Mouse (Mus musculus) Patski (cell line): Measurements from ENCODE around the gene Usp20. TPM values are rescaled to one million over a fixed set of nuclear protein-coding genes. Genes with fewer than 3 reads are reported as not detected.

Source experiments
- ATAC-seq: fragments of 100-300 bp; one replicate; pipeline ENCODE4 v1.8.0; 2021
- CTCF ChIA-PET: fragments of 350-600 bp; sonication (Branson Sonifier 250); formaldehyde crosslinking; loops from one replicate; lab custom pipeline; 2022; ENCODE audit warnings: inconsistent platforms; lab: Charles Lee
- POLR2A ChIA-PET: fragments of 350-600 bp; sonication (Branson Sonifier 250); formaldehyde crosslinking; loops from one replicate; lab custom pipeline; 2022; ENCODE audit warnings: antibody characterized with exemption, inconsistent platforms; lab: Charles Lee
- DNase-seq: peaks from one replicate; pipeline ENCODE4 v3.0.0-alpha.2; 2011; ENCODE audit warnings: low read depth, low spot score
- H3K27me3 ChIP-seq: fragments of 371-371 bp; one replicate; pipeline ENCODE4 v1.5.1; 2021
- CTCF ChIP-seq: fragments of 100-300 bp; IDR thresholded peaks from one replicate; pipeline ENCODE4 v1.5.1; 2021
- in situ Hi-C: fragments of 300-500 bp; cut with MboI; formaldehyde crosslinking; loops from 3 replicates; pipeline ENCODE4 v1.11.1; 2018; ENCODE audit warnings: low pct_unique_long_range_greater_than_20kb, mixed read lengths
- polyA plus RNA-seq: library from polyadenylated mRNA; unstranded; gene quantifications from one replicate; pipeline ENCODE4 v1.2.3, GENCODE M21; 2021

Gene Usp20
- polyA plus RNA-seq, 1 experiment from 2014 or later: 61.0 TPM

- ChIA-PET POLR2A (no interaction called here), CTCF (no interaction called here)
- ATAC-seq (no peak), DNase-seq (no peak)
- in situ Hi-C loops: no loop called here
- H3K27me3 ChIP-seq: no peaks in the 10 kb centered on the region
- no peak for TF ChIP-seq CTCF
These were observed 54.7 kb downstream of the Usp20 start for GRCm38 (mm10) chr2:31036811-31037210.

- ATAC-seq (no peak), DNase-seq (no peak)
- ChIA-PET CTCF (no interaction called here), POLR2A (no interaction called here)
- in situ Hi-C loops: no loop called here
- no peak for TF ChIP-seq CTCF
- H3K27me3 ChIP-seq: no peaks in the 10 kb centered on the region
These were observed 58.0 kb downstream of the Usp20 start for GRCm38 (mm10) chr2:31040043-31040442.

- POLR2A ChIA-PET: interaction anchor here (1.3 kb wide), 1 partner anchor 101 kb away, joined by 4 read pairs; no protein-coding TSS in a partner anchor
- TF ChIP-seq CTCF: no peak
- H3K27me3 ChIP-seq: no peaks in the 10 kb centered on the region
- in situ Hi-C loops: no loop called here
- DNase-seq (no peak), ATAC-seq (no peak)
- CTCF ChIA-PET: no interaction called here
These were observed 58.4 kb downstream of the Usp20 start for GRCm38 (mm10) chr2:31040487-31040886.

- in situ Hi-C loops: no loop called here
- no peak for DNase-seq
- ATAC-seq: no peak
These were observed 59.3 kb downstream of the Usp20 start for GRCm38 (mm10) chr2:31041386-31041785.

GRCm38 (mm10) chr2:31042881-31043280 is 60.8 kb downstream of the Usp20 start:
- CTCF ChIA-PET: no interaction called here
- TF ChIP-seq CTCF: no peak
- in situ Hi-C loops: no loop called here
- no peaks in the 10 kb centered on the region for H3K27me3 ChIP-seq
- POLR2A ChIA-PET: no interaction called here
- ATAC-seq (no peak), DNase-seq (no peak)

More at GRCm38 (mm10) chr2:31041386-31041785, 59.3 kb downstream of the Usp20 start:
- POLR2A ChIA-PET: interaction anchor here (1.3 kb wide), 1 partner anchor 100 kb away, joined by 4 read pairs; no protein-coding TSS in a partner anchor
- TF ChIP-seq CTCF: no peak
- no peaks in the 10 kb centered on the region for H3K27me3 ChIP-seq
- CTCF ChIA-PET: interaction anchor here (0.7 to 1.7 kb wide), 2 partner anchors 36 to 45 kb away, joined by 3 read pairs; no protein-coding TSS in a partner anchor

- DNase-seq: no peak
- in situ Hi-C loops: no loop called here
- no peak for TF ChIP-seq CTCF
- CTCF ChIA-PET: no interaction called here
- H3K27me3 ChIP-seq: no peaks in the 10 kb centered on the region
- POLR2A ChIA-PET: interaction anchor here (0.8 kb wide), 1 partner anchor 11 kb away, joined by 4 read pairs; no protein-coding TSS in a partner anchor
- ATAC-seq: no peak
These were observed 61.8 kb downstream of the Usp20 start for GRCm38 (mm10) chr2:31043856-31044255.

- CTCF ChIA-PET: no interaction called here
- TF ChIP-seq CTCF: no peak
- no peaks in the 10 kb centered on the region for H3K27me3 ChIP-seq
- POLR2A ChIA-PET: interaction anchor here (0.5 kb wide), 1 partner anchor 580 kb away, joined by 3 read pairs; no protein-coding TSS in a partner anchor
- DNase-seq (no peak), ATAC-seq (no peak)
- in situ Hi-C loops: no loop called here
These were observed 66.0 kb downstream of the Usp20 start for GRCm38 (mm10) chr2:31048037-31048436.

- no peak for TF ChIP-seq CTCF
- H3K27me3 ChIP-seq: no peaks in the 10 kb centered on the region
- ChIA-PET CTCF (interaction anchor here (1.2 kb wide), 1 partner anchor 99 kb away, joined by 3 read pairs; no protein-coding TSS in a partner anchor), POLR2A (no interaction called here)
- in situ Hi-C loops: no loop called here
- ATAC-seq (no peak), DNase-seq (no peak)
These were observed 70.4 kb downstream of the Usp20 start for GRCm38 (mm10) chr2:31052441-31052840.

GRCm38 (mm10) chr2:31053426-31053825 is 71.3 kb downstream of the Usp20 start:
- no peak for ATAC-seq
- ChIA-PET CTCF (interaction anchor here (1.1 to 1.2 kb wide), 2 partner anchors 19 to 98 kb away, joined by 3 read pairs; no protein-coding TSS in a partner anchor), POLR2A (no interaction called here)
- in situ Hi-C loops: no loop called here
- no peak for TF ChIP-seq CTCF
- DNase-seq: no peak
- no peaks in the 10 kb centered on the region for H3K27me3 ChIP-seq

GRCm38 (mm10) chr2:31053851-31054340 is 71.8 kb downstream of the Usp20 start:
- in situ Hi-C loops: no loop called here
- ChIA-PET CTCF (interaction anchor here (1.1 to 1.2 kb wide), 2 partner anchors 18 to 97 kb away, joined by 3 read pairs; no protein-coding TSS in a partner anchor), POLR2A (no interaction called here)
- no peak for ATAC-seq
- H3K27me3 ChIP-seq: no peaks in the 10 kb centered on the region
- DNase-seq: no peak
- no peak for TF ChIP-seq CTCF

- no peak for ATAC-seq
- DNase-seq: no peak
- H3K27me3 ChIP-seq: no peaks in the 10 kb centered on the region
- in situ Hi-C loops: no loop called here
- no peak for TF ChIP-seq CTCF
- CTCF ChIA-PET: no interaction called here
- POLR2A ChIA-PET: interaction anchor here (0.7 kb wide), 1 partner anchor 67 kb away, joined by 3 read pairs; no protein-coding TSS in a partner anchor
These were observed 74.0 kb downstream of the Usp20 start for GRCm38 (mm10) chr2:31056070-31056469.
